Mouse (Mus musculus) E14TG2a.4 (cell line): ENCODE data around the gene Tedc2.

Source experiments
- CTCF ChIP-seq: conservative IDR thresholded peaks from 2 replicates; pipeline ENCODE4 v1.5.1; 2014; ENCODE audit warnings: low read length
- NANOG ChIP-seq: IDR thresholded peaks from 2 replicates; pipeline ENCODE4 v1.6.1; 2014; ENCODE audit warnings: borderline replicate concordance, low read length, mixed read lengths
- POU5F1 ChIP-seq: IDR thresholded peaks from 2 replicates; pipeline ENCODE4 v1.6.1; 2014; ENCODE audit warnings: low read length, borderline replicate concordance

DNA sequence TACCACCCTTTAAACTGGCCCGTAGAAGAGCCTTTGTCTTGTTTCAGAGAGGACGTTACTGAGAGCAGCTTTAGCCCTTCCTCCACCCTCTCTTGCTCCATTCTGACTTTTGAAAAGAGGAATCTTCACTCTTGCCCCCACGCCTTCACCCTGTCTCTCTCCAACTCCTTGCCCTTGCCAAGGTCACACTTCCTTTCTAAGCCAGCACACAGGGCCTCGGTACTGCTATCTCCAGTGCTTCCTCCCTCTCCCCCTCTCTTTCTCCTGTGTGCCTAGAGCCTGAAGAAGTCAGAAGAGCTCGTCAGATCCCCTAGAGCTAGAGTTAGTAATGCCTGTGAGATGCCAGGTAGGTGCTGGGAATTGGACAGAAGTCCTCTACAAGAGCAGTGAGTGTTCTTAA lies 49.9 kb downstream of the Tedc2 start:
- no peak for TF ChIP-seq CTCF
- no peak for TF ChIP-seq POU5F1
- no peak for TF ChIP-seq NANOG
